Mouse (Mus musculus): ENCODE measurements around the gene Mroh2a.

The Mroh2a gene

DNA sequence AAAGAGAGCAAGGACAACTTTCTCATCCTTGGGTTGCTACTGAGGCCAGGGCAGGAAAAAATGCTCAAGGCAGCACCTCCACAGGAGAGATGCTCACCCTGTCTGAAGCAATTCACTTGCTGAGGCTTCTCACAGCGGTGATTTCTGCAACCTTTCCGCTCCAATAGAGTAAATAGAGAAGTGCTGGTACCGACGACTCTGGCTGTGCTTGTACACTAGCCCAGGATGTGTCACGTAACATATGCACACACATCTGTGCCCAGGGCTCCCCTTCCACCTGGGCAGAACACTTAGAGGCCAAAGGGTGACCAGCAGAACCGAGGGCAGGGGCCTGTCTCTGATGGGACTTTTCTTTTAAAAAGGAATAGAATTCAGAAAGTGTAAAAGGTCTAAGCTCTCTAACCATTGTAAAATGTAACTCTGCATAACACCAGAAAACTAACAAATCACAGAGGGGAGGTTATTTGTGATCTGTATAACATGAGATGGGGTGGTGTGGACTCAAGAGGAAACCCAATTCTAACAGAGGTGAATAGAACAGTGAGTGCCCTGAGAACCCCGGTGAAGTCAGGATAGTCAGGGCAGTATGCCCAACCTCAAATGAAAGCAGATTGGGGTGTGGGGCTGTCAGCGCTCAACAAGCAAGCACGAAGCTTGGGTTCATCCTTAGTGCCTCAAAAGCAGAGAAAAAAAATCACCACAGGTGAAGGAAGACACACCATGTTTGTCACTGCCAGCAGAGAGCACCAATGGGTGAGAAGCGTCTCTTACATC is 34.0 kb downstream of the Mroh2a start:
- WGBS: 81% methylated on average over 10 of the region's 10 CpGs

DNA sequence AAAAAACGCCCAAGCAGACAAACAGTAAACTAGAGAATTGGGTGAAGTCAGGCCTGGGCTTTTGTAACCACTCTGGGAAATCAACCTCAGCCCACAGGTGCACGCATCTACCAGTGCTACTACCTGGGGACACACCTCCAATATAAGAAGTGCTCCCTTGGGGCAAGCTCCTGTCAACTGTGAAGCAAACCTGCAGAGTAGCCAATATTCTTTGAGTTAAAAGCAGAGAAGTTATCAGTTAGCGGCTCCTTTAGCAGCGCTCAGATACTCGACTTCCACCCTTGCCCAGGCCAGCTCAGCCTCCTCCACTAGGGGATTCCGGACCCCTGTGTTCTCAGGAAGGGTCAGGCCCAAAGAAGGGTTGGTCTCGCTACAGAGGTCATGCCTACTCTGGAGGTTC is 34.9 kb downstream of the Mroh2a start:
- 88% methylated on average over 7 of the region's 7 CpGs for WGBS

DNA sequence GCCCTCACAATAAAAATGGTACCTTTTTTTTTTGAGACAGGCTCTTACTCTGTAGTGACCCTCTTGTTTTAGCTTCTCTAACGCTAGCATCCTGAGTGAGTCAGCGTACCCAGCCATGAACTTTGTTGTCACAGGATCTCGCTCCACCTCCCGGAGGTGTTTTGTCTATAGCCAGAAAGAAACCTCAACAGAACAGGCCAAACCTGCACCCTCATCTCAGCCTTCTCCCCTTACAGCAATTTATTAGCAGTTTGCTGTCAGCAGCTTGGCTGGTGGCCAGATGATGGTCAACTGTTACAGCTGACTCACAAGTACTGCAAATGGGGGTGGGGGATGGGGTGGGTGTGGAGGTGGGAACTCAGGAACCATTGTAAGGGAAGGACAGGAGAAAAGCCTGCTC is 35.5 kb downstream of the Mroh2a start:
- 79% methylated on average over 4 of the region's 4 CpGs for WGBS

- 76% methylated on average over 6 of the region's 6 CpGs for WGBS
Observed at GRCm38 (mm10) chr1:88262961-88263360, 36.2 kb downstream of the Mroh2a start.

GRCm38 (mm10) chr1:88263778-88264177 is 37.0 kb downstream of the Mroh2a start:
- WGBS: 92% methylated on average over 5 of the region's 5 CpGs

- 85% methylated on average over 7 of the region's 7 CpGs for WGBS
Observed at GRCm38 (mm10) chr1:88264237-88264868, 37.6 kb downstream of the Mroh2a start.

- WGBS: 71% methylated on average over 4 of the region's 4 CpGs
Observed at GRCm38 (mm10) chr1:88264869-88265240, 38.1 kb downstream of the Mroh2a start.

- WGBS: 90% methylated on average over 13 of the region's 13 CpGs
Observed at GRCm38 (mm10) chr1:88266123-88266522, 39.3 kb downstream of the Mroh2a start.

DNA sequence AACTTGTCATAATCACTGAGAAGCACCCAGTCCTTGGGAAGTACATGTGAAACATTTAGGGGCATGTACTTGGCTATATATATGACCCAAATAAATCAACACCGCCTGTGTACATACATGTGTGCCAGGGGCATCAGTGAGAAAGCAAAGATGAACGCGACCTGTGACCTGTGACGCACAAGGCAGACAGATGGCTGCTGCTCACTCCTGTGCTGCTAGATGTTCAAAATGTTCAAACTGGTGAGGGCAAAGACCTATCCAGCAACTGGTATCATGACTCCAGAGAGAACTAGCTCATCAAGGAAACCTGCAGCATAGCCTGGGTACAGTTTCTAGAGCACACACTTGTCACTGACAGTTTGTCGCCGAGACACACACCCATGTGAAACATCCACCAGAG is 40.7 kb downstream of the Mroh2a start:
- 93% methylated on average over 6 of the region's 6 CpGs for WGBS

- WGBS: 79% methylated on average over 6 of the region's 6 CpGs
Observed at GRCm38 (mm10) chr1:88268070-88268469, 41.3 kb downstream of the Mroh2a start.

- 91% methylated on average over 12 of the region's 12 CpGs for WGBS
Observed at GRCm38 (mm10) chr1:88269539-88270309, 42.9 kb downstream of the Mroh2a start.

GRCm38 (mm10) chr1:88272851-88273250 is 46.1 kb downstream of the Mroh2a start:
- 64% methylated on average over 4 of the region's 4 CpGs for WGBS

DNA sequence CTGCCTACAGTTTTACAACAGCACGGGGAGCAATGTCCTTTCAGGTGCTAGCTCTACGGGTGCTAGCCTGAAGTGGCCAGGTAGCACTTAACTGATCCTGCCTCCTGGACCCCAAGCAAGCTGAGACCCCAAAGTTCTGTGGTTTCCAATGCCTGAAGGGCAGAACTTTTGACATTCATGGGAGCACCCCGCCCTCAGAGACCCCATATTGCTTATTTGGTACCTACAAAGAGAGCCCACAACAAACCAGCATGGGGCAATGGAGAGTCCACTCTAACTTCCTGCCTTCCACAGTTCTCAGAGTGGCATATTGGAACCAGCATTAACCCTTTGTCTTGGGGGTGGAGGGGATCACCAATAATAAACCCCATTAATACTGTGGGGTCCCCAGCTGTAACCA is 46.5 kb downstream of the Mroh2a start:
- WGBS: 95% methylated on average over 3 of the region's 3 CpGs

- WGBS: 84% methylated on average over 4 of the region's 4 CpGs
Observed at GRCm38 (mm10) chr1:88273832-88274231, 47.0 kb downstream of the Mroh2a start.

DNA sequence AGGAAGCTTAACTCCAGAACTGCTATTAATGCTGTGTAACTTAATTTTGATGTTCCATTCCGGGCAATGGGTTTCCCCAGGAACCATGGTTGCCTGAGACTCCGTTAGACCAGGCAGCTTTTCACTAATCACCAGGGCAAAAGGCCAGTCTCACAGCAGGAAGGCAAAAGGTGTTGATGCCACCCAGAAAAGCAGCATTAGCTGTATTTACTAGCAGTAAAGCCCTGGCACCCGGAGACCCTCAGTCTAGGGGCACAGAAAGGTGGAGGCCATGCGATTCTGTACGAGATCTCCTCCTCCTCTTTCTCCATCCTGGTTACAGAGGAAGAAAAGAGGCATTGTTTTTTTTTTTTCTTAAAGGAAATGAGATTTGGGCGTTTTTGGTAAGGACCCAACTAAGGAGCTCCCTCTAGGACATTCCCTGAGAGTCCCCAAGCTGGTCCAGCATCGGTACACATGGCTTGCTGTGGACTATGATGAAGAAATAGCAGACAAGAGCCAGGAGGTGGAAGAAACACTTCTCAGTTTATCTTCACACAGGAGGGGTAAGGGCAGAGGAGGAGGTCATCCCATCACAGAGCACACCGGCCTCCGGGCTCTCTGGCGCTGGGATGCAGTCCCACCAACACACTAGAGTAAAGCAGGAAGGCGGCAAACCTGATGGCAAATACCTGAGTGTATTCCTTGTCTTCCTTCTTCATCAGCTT is 47.7 kb downstream of the Mroh2a start:
- WGBS: 69% methylated on average over 11 of the region's 11 CpGs

GRCm38 (mm10) chr1:88275078-88275680 is 48.4 kb downstream of the Mroh2a start:
- WGBS: 69% methylated on average over 13 of the region's 13 CpGs

DNA sequence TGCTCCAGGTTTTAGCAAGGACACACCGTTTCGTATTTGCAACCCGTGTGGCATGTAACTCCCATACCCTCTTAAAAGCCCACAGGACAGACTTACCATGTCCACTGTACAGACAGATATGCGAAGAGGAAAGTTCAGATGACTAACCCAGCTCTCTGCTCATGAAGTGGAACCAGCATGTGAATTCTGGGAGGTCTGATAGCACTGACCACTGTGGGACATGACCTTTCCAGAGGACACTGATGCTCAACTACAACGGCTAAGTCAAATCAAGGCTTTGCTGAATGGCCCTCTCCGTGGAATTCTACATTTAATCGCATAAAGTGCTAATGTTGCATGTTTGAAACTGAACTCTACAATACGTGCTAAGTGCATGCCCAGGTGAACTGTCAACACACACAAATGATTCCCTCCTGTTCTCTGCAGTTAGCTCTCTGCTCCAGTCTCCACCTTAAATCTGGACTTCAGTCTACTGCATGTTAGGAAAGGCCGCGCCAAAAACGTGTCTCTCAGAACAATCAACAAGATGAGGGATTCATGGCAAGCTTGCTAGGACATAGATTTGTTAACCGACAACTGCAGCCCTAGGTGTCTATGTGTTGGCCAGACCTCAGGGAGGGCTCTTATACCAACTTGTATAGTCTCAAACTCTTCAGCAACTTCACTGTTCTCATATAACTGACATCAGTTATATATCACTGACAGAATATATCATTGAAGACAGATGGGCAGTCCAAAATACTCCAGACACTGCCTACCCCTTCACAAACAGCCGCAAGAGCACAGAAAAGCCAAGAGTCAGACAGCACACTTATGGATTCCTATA is 49.1 kb downstream of the Mroh2a start:
- 60% methylated on average over 13 of the region's 13 CpGs for WGBS

GRCm38 (mm10) chr1:88276524-88277097 is 49.8 kb downstream of the Mroh2a start:
- WGBS: 14% methylated on average over 10 of the region's 10 CpGs

- under 1% methylated on average over 50 of the region's 50 CpGs for WGBS
Observed at GRCm38 (mm10) chr1:88277098-88277817, 50.5 kb downstream of the Mroh2a start, which contains the start of the genes Hjurp and Trpm8. Hjurp (minus strand) TSS chr1:88277633. Trpm8 (plus strand) TSS chr1:88277661.
